Mouse (Mus musculus): ENCODE measurements at regions not wholly inside any gene's neighbourhood (a gene's known extent, or its start where the extent isn't known, plus 50 kb on each side); places are given as distances from the start of the nearest gene placed in this dataset.

DNA sequence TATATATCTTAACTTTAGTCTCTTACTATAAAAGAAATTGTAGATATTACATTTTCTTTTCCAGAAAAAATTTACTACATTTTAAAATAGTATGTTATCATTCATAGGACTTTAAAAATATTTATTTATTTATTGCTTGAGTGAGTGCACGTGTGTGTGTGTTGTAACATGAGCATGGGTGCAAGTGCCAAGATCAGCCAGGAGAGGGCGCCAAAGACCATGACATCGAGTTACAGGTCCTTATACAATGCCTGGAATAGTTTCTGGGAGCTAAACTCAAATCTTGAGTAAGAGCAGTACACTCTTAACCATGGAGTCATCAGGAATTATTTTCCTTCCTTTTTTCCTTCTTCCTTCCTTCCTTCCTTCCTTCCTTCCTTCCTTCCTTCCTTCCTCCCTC, 185.4 kb upstream of the Mageb4 start:
- DNase-seq (ENCODE audit: extremely low spot score in 1 of 2, low spot score in 2 of 2), result peak in 1 of 2 experiments; percentile 11
- intact Hi-C loops (cut with DNase I), result no loop called here
